Mouse (Mus musculus): ENCODE measurements around the gene Ppp1r36. TPM values are rescaled to one million over a fixed set of nuclear protein-coding genes. Genes with fewer than 3 reads are reported as not detected.

Gene Ppp1r36
- total and polyA plus RNA-seq, 3 experiments: not detected

- peak; percentile 66 for TF ChIP-seq NELFE (IDR thresholded peaks at IDR 0.05; ENCODE audit: low read depth, low read length)
- no peak for TF ChIP-seq CHD2 (IDR thresholded peaks at IDR 0.05; ENCODE audit: low read length)
- TF ChIP-seq USF1 (IDR thresholded peaks at IDR 0.05; ENCODE audit: low read depth, low read length): peak; percentile 88
- TF ChIP-seq POLR2A (IDR thresholded peaks at IDR 0.05; ENCODE audit: control insufficient read depth in 1 of 2, insufficient read depth in 1 of 2, low read depth in 1 of 2, low read length in 2 of 2, poor library complexity in 1 of 2): peak; percentile 64 to 86; a peak in 2 of 4 replicates
- TF ChIP-seq RAD21 (IDR thresholded peaks at IDR 0.05; ENCODE audit: low read depth, low read length): no peak
- no peak for TF ChIP-seq POLR2AphosphoS2 (IDR thresholded peaks at IDR 0.05; ENCODE audit: low read length)
Measured at GRCm38 (mm10) chr12:76369206-76369977, 47.9 kb upstream of the Ppp1r36 start, which contains the start of gene Zbtb25 (continued).

- Histone ChIP-seq H3K27me3 (ENCODE audit: control insufficient read depth in 1 of 2, insufficient read depth in 2 of 2, low read length in 2 of 2) (no peaks in the 10 kb centered on the region), H3K79me2 (ENCODE audit: control insufficient read depth, insufficient read depth, low read length, poor library complexity) (peaks cover 87% of the 10 kb centered on the region), H3K9me3 (replicated peaks; ENCODE audit: insufficient read depth, low read length) (no peaks in the 10 kb centered on the region), H3K4me3 (ENCODE audit: control insufficient read depth in 1 of 2, insufficient read depth in 1 of 2, low read depth in 2 of 2, low read length in 2 of 2) (peak within 1 kb of the TSS; percentile 87 to 94), H3K27ac (ENCODE audit: control insufficient read depth, low read depth, low read length) (peak within 1 kb of the TSS; percentile 97), H3K36me3 (ENCODE audit: control insufficient read depth in 1 of 2, insufficient read depth in 2 of 2, low read length in 2 of 2) (peaks cover 0 to 49% of the 10 kb centered on the region in 2 experiments; a peak in 2 of 4 replicates), H3K4me1 (ENCODE audit: control insufficient read depth in 1 of 2, insufficient read depth in 2 of 2, low read length in 2 of 2) (peaks cover 25 to 42% of the 10 kb centered on the region in 2 experiments), H3K9ac (ENCODE audit: control insufficient read depth, low read depth, low read length, poor library complexity, severe bottlenecking) (peak within 1 kb of the TSS; percentile 100)
- DNase-seq (ENCODE audit: low read depth, low spot score): peak; percentile 80
- TF ChIP-seq TAL1 (IDR thresholded peaks at IDR 0.05; ENCODE audit: low read length) (no peak; the same call in 1 of the 2 replicates), MAZ (IDR thresholded peaks at IDR 0.05; ENCODE audit: low read depth, low read length) (0 out of 2 replicates have a peak, but pooled peaks have one; percentile 61), NRF1 (IDR thresholded peaks at IDR 0.05; ENCODE audit: insufficient read depth, low read depth, low read length, poor library complexity, severe bottlenecking) (no peak), HCFC1 (IDR thresholded peaks at IDR 0.05; ENCODE audit: low read depth, low read length) (no peak; the same call in none of the 2 replicates), ZKSCAN1 (IDR thresholded peaks at IDR 0.05; ENCODE audit: low read depth, low read length) (no peak), MAFK (IDR thresholded peaks at IDR 0.05; ENCODE audit: borderline replicate concordance, low read depth, low read length) (no peak), KAT2A (conservative IDR thresholded peaks at IDR 0.05; ENCODE audit: low read depth, low read length) (no peak), USF1 (IDR thresholded peaks at IDR 0.05; ENCODE audit: low read depth, low read length) (no peak), RAD21 (IDR thresholded peaks at IDR 0.05; ENCODE audit: low read depth, low read length) (no peak), MYC (IDR thresholded peaks at IDR 0.05; ENCODE audit: low read depth, low read length) (no peak), TCF12 (IDR thresholded peaks at IDR 0.05; ENCODE audit: low read depth, low read length) (peak; percentile 6; the same call in 1 of the 2 replicates), GATA1 (IDR thresholded peaks at IDR 0.05; ENCODE audit: low read depth, low read length) (no peak), CHD1 (IDR thresholded peaks at IDR 0.05; ENCODE audit: low read depth, low read length) (peak; percentile 76; the same call in 1 of the 2 replicates), SIN3A (IDR thresholded peaks at IDR 0.05; ENCODE audit: low read length) (peak; percentile 65; the same call in 1 of the 2 replicates), USF2 (IDR thresholded peaks at IDR 0.05; ENCODE audit: borderline replicate concordance in 1 of 2, insufficient read depth in 1 of 2, low read depth in 1 of 2, low read length in 2 of 2) (no peak), TBP (IDR thresholded peaks at IDR 0.05; ENCODE audit: low read depth, low read length) (no peak), POLR2A (IDR thresholded peaks at IDR 0.05; ENCODE audit: control insufficient read depth in 1 of 2, insufficient read depth in 1 of 2, low read depth in 1 of 2, low read length in 2 of 2, poor library complexity in 1 of 2) (peak; percentile 40 to 41; a peak in 2 of 4 replicates), MXI1 (IDR thresholded peaks at IDR 0.05; ENCODE audit: low read depth, low read length) (0 out of 2 replicates have a peak, but pooled peaks have one; percentile 36), ZC3H11A (IDR thresholded peaks at IDR 0.05; ENCODE audit: low read depth, low read length) (no peak), EP300 (IDR thresholded peaks at IDR 0.05; ENCODE audit: low read depth in 1 of 2, low read length in 2 of 2) (no peak), ZMIZ1 (IDR thresholded peaks at IDR 0.05; ENCODE audit: low read depth, low read length) (peak; percentile 51), E2F4 (IDR thresholded peaks at IDR 0.05; ENCODE audit: borderline replicate concordance, low read depth, low read length) (no peak), SMC3 (IDR thresholded peaks at IDR 0.05; ENCODE audit: low read depth, low read length) (no peak), MYB (IDR thresholded peaks at IDR 0.05; ENCODE audit: low read depth, low read length) (no peak), MEF2A (IDR thresholded peaks at IDR 0.05; ENCODE audit: extremely low read depth, insufficient replicate concordance, low read depth, low read length, poor library complexity, severe bottlenecking) (no peak), ELF1 (IDR thresholded peaks at IDR 0.05; ENCODE audit: low read depth, low read length) (no peak), CHD2 (IDR thresholded peaks at IDR 0.05; ENCODE audit: low read length) (no peak), JUND (IDR thresholded peaks at IDR 0.05; ENCODE audit: low read depth, low read length) (no peak), NELFE (IDR thresholded peaks at IDR 0.05; ENCODE audit: low read depth, low read length) (peak; percentile 24; the same call in 1 of the 2 replicates)
Measured at GRCm38 (mm10) chr12:76369978-76370830, 47.1 kb upstream of the Ppp1r36 start, which contains the start of gene Zbtb1. TSS of gene Zbtb1 (plus strand) at chr12:76370266.

Measured in MEL (cell line).